Mouse (Mus musculus) limb, embryonic 14.5 days (tissue): ENCODE data around the gene Nkd1. TPM values are rescaled to one million over a fixed set of nuclear protein-coding genes. Genes with fewer than 3 reads are reported as not detected.

Experiments used
- ATAC-seq: fragments of 200-750 bp; cut with Nextera tagmentation; 2 replicates; pipeline ENCODE4 v1.8.0; 2017; ENCODE audit warnings: low read depth, moderate number of reproducible peaks, moderate TSS enrichment; ENCODE audit not compliant: low FRiP score
- DNase-seq: peaks from one replicate; pipeline ENCODE4 v3.0.0-alpha.2; 2015; ENCODE audit warnings: low spot score
- H3K27ac ChIP-seq: fragments of 300-500 bp; sonication (generic); replicated peaks from 2 replicates; pipeline ENCODE4 v1.5.1; 2014; ENCODE audit warnings: low read depth, mild to moderate bottlenecking, low read length, moderate library complexity, mixed read lengths
- H3K27me3 ChIP-seq: fragments of 300-500 bp; sonication (generic); 2 replicates; pipeline ENCODE4 v1.6.1; 2014; ENCODE audit warnings: low read length, mixed read lengths; ENCODE audit not compliant: control insufficient read depth, insufficient read depth
- H3K36me3 ChIP-seq: fragments of 300-500 bp; sonication (generic); 2 replicates; pipeline ENCODE4 v1.6.1; 2014; ENCODE audit warnings: mild to moderate bottlenecking, low read length, moderate library complexity, mixed read lengths; ENCODE audit not compliant: control insufficient read depth, insufficient read depth
- H3K4me1 ChIP-seq: fragments of 300-500 bp; sonication (generic); 2 replicates; pipeline ENCODE4 v1.6.1; 2014; ENCODE audit warnings: antibody characterized with exemption, low read length, mixed read lengths; ENCODE audit not compliant: control insufficient read depth, insufficient read depth
- H3K4me2 ChIP-seq: fragments of 300-500 bp; sonication (generic); replicated peaks from 2 replicates; pipeline ENCODE4 v1.6.1; 2014; ENCODE audit warnings: low read depth, mild to moderate bottlenecking, low read length, moderate library complexity; ENCODE audit not compliant: severe bottlenecking
- H3K4me3 ChIP-seq: fragments of 300-500 bp; sonication (generic); replicated peaks from 2 replicates; pipeline ENCODE4 v1.5.1; 2014; ENCODE audit warnings: low read length
- H3K9ac ChIP-seq: fragments of 300-500 bp; sonication (generic); 2 replicates; pipeline ENCODE4 v1.6.1; 2014; ENCODE audit warnings: mild to moderate bottlenecking, low read depth, low read length, moderate library complexity; ENCODE audit not compliant: severe bottlenecking
- H3K9me3 ChIP-seq: fragments of 300-500 bp; sonication (generic); 2 replicates; pipeline ENCODE4 v1.6.1; 2016; ENCODE audit warnings: low read length; ENCODE audit not compliant: control insufficient read depth
- POLR2A ChIP-seq: fragments of 200-500 bp; IDR thresholded peaks from 2 replicates; pipeline ENCODE4 v1.8.0; 2012; ENCODE audit warnings: inconsistent platforms, mild to moderate bottlenecking, moderate library complexity, borderline replicate concordance; ENCODE audit not compliant: insufficient read depth, insufficient read length; ENCODE audit errors: extremely low read depth
- WGBS: fragments of 180-500 bp; shearing (Covaris S2); extraction: QIAGEN DNeasy Blood & Tissue Kit; methylation state at CpG from one replicate; pipeline ENCODE4 v1.1.7; 2014; 5-methylcytosine and 5-hydroxymethylcytosine counted together
- polyA plus RNA-seq, 2 experiments: library from polyadenylated mRNA; depleted of rRNA in 1 of 2; stranded (reverse) in 1 of 2; unstranded in 1 of 2; fragments of >200 nt; fragmentation: Nextera tagmentation in 1 of 2; extraction: Ambion mirVana in 1 of 2; gene quantifications; 2 replicates each; pipeline versions ENCODE4 v1.2.1 to v1.2.3; 2012 to 2014

The Nkd1 gene
- polyA plus RNA-seq, 2 experiments, result 48.6 to 53.9 TPM

- Histone ChIP-seq H3K9me3 (no peaks in the 10 kb centered on the region), H3K36me3 (peaks cover 25% of the 10 kb centered on the region), H3K4me3 (0 out of 2 replicates have a peak overlapping the region, but pooled peaks have one; percentile 0), H3K27ac (no peak overlapping the region), H3K27me3 (no peaks in the 10 kb centered on the region), H3K4me1 (peaks cover 52% of the 10 kb centered on the region), H3K9ac (no peak overlapping the region), H3K4me2 (peak overlapping the region; percentile 70; the same call in 1 of the 2 replicates)
- TF ChIP-seq POLR2A, result no peak
- DNase-seq, result no peak
- 67% methylated on average over 7 of the region's 7 CpGs for WGBS
- ATAC-seq, result no peak
Observed at GRCm38 (mm10) chr8:88524851-88525250, 3.7 kb downstream of the Nkd1 start.

- peaks cover 30% of the 10 kb centered on the region for H3K36me3 ChIP-seq
- no peak for TF ChIP-seq POLR2A
- no peak overlapping the region; the same call in 1 of the 2 replicates for H3K9ac ChIP-seq
- 0 out of 2 replicates have a peak overlapping the region, but pooled peaks have one; percentile 5 for H3K27ac ChIP-seq
- no peaks in the 10 kb centered on the region for H3K27me3 ChIP-seq
- no peak for ATAC-seq
- 13% methylated on average over 5 of the region's 5 CpGs for WGBS
- H3K9me3 ChIP-seq, result no peaks in the 10 kb centered on the region
- no peak overlapping the region for H3K4me3 ChIP-seq
- peaks cover 50% of the 10 kb centered on the region for H3K4me1 ChIP-seq
- no peak overlapping the region for H3K4me2 ChIP-seq
- DNase-seq, result no peak
Observed at GRCm38 (mm10) chr8:88526296-88526695, 5.1 kb downstream of the Nkd1 start.

- Histone ChIP-seq H3K4me2 (no peak overlapping the region), H3K4me1 (peaks cover 38% of the 10 kb centered on the region), H3K27me3 (no peaks in the 10 kb centered on the region), H3K9ac (no peak overlapping the region), H3K9me3 (no peaks in the 10 kb centered on the region), H3K4me3 (no peak overlapping the region), H3K36me3 (peaks cover 35% of the 10 kb centered on the region), H3K27ac (no peak overlapping the region)
- WGBS, result 83% methylated on average over 9 of the region's 9 CpGs
- no peak for TF ChIP-seq POLR2A
- no peak for DNase-seq
- no peak for ATAC-seq
Observed at GRCm38 (mm10) chr8:88528186-88528585, 7.0 kb downstream of the Nkd1 start.

GRCm38 (mm10) chr8:88529798-88530197, 8.6 kb downstream of the Nkd1 start:
- Histone ChIP-seq H3K27ac (no peak overlapping the region), H3K4me3 (no peak overlapping the region), H3K9me3 (no peaks in the 10 kb centered on the region), H3K4me2 (no peak overlapping the region), H3K36me3 (peaks cover 38% of the 10 kb centered on the region), H3K4me1 (peaks cover 22% of the 10 kb centered on the region), H3K27me3 (no peaks in the 10 kb centered on the region), H3K9ac (no peak overlapping the region)
- DNase-seq (no peak), ATAC-seq (no peak)
- no peak for TF ChIP-seq POLR2A
- 81% methylated on average over 4 of the region's 4 CpGs for WGBS

GRCm38 (mm10) chr8:88537081-88537480, 15.9 kb downstream of the Nkd1 start:
- Histone ChIP-seq H3K4me1 (peaks cover 18% of the 10 kb centered on the region), H3K9me3 (no peaks in the 10 kb centered on the region), H3K27me3 (no peaks in the 10 kb centered on the region), H3K4me3 (no peak overlapping the region), H3K4me2 (no peak overlapping the region), H3K27ac (no peak overlapping the region), H3K36me3 (0 out of 2 replicates have a peak, but pooled peaks cover 20% of the 10 kb centered on the region), H3K9ac (no peak overlapping the region)
- TF ChIP-seq POLR2A, result no peak
- 18% methylated on average over 2 of the region's 2 CpGs for WGBS
- no peak for DNase-seq
- ATAC-seq, result no peak
